Mouse (Mus musculus) bone marrow macrophage, adult 2 months (primary cell): ENCODE data around the gene Cfap300.

Experiments used
- CTCF ChIP-seq: IDR thresholded peaks from 2 replicates; pipeline ENCODE4 v1.5.1; 2012; ENCODE audit warnings: low read depth, mild to moderate bottlenecking, low read length, moderate library complexity
- POLR2A ChIP-seq: IDR thresholded peaks from 2 replicates; pipeline ENCODE4 v1.6.1; 2012; ENCODE audit warnings: mild to moderate bottlenecking, low read depth, low read length, borderline replicate concordance

GRCm38 (mm10) chr9:8032847-8033246, 9.8 kb downstream of the Cfap300 start:
- TF ChIP-seq CTCF (no peak), POLR2A (no peak)
